Mouse (Mus musculus) forebrain, embryonic 15.5 days (tissue): ENCODE data around the gene Cenpv. TPM values are rescaled to one million over a fixed set of nuclear protein-coding genes. Genes with fewer than 3 reads are reported as not detected.
A peak's percentile ranks its signal among the peaks of the same experiment; 100 is the strongest.

ENCODE experiments used
- ATAC-seq: fragments of 200-750 bp; cut with Nextera tagmentation; replicated peaks from 2 replicates; pipeline ENCODE4 v1.8.0; 2017; ENCODE audit warnings: mild to moderate bottlenecking, moderate TSS enrichment, moderate library complexity
- H3K27ac ChIP-seq: fragments of 300-500 bp; sonication (generic); replicated peaks from 2 replicates; pipeline ENCODE4 v1.5.1; 2015; ENCODE audit warnings: mild to moderate bottlenecking, inconsistent platforms
- H3K27me3 ChIP-seq: fragments of 300-500 bp; sonication (generic); 2 replicates; pipeline ENCODE4 v1.6.1; 2015; ENCODE audit warnings: inconsistent platforms
- H3K36me3 ChIP-seq: fragments of 300-500 bp; sonication (generic); 2 replicates; pipeline ENCODE4 v1.6.1; 2015; ENCODE audit warnings: mild to moderate bottlenecking, inconsistent platforms
- H3K4me1 ChIP-seq: fragments of 300-500 bp; sonication (generic); 2 replicates; pipeline ENCODE4 v1.6.1; 2015; ENCODE audit warnings: inconsistent platforms
- H3K4me2 ChIP-seq: fragments of 300-500 bp; sonication (generic); replicated peaks from 2 replicates; pipeline ENCODE4 v1.6.1; 2015; ENCODE audit warnings: mild to moderate bottlenecking, inconsistent platforms
- H3K4me3 ChIP-seq: fragments of 300-500 bp; sonication (generic); 2 replicates; pipeline ENCODE4 v1.5.1; 2015; ENCODE audit warnings: mild to moderate bottlenecking, inconsistent platforms
- H3K9ac ChIP-seq: fragments of 300-500 bp; sonication (generic); replicated peaks from 2 replicates; pipeline ENCODE4 v1.6.1; 2015; ENCODE audit warnings: mild to moderate bottlenecking, inconsistent platforms
- H3K9me3 ChIP-seq: fragments of 300-500 bp; sonication (generic); 2 replicates; pipeline ENCODE4 v1.6.1; 2016; ENCODE audit warnings: inconsistent platforms
- WGBS: fragments of 180-500 bp; shearing (Covaris S2); methylation state at CpG from one replicate; pipeline ENCODE4 v1.1.7; 2015; ENCODE audit warnings: mixed read lengths; 5-methylcytosine and 5-hydroxymethylcytosine counted together
- polyA plus RNA-seq: library from polyadenylated mRNA; unstranded; fragments of >200 nt; fragmentation: Nextera tagmentation; extraction: Ambion mirVana; gene quantifications from 2 replicates; pipeline ENCODE4 v1.2.1, GENCODE M21; 2015

Gene Cenpv
- polyA plus RNA-seq, 1 experiment from 2014 or later, result 99.8 TPM

DNA sequence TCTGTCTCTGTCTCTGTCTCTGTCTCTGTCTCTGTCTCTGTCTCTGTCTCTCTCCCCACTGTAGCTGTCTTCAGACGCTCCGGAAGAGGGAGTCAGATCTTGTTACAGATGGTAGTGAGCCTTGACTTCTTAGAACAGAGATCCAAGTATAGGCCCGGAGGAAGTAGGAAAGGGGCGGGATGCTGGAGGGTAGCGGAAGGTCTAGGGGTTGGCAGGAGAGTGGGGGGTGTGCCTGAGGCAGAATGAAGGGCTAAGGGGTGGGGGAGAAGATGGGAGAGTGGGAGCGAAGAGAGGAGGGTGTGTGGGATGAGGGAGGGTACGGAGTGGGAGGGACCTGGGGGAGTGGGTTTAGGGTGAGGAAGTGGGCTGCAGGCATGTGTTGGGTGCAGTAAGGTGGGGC, 26.7 kb upstream of the Cenpv start:
- Histone ChIP-seq H3K9me3 (no peaks in the 10 kb centered on the region), H3K36me3 (no peaks in the 10 kb centered on the region), H3K4me1 (0 out of 2 replicates have a peak, but pooled peaks cover 1% of the 10 kb centered on the region), H3K27me3 (no peaks in the 10 kb centered on the region), H3K4me2 (no peak overlapping the region), H3K4me3 (no peak overlapping the region), H3K27ac (no peak overlapping the region), H3K9ac (no peak overlapping the region)
- no peak for ATAC-seq
- WGBS, result 71% methylated on average over 7 of the region's 7 CpGs

DNA sequence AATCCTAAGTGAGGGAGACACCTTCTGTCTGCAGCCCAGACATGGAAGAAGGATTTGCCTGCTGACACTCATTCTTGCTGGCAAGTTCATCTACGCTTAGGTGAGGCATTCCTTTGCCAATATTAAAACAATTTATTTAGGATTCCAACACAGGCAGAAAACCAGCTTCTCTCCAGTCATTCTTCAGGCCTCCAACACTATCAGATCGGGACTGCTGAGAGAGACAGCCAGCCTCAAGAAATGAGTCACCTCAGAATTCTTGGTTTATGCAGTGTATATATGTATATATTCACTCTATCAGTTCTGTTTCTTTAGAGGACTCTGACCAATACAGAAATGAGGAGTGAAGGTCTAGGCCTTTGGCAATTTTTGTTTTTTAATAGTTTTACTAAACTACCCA, 24.5 kb upstream of the Cenpv start:
- ATAC-seq, result no peak
- no peak overlapping the region for H3K4me2 ChIP-seq
- no peaks in the 10 kb centered on the region for H3K9me3 ChIP-seq
- H3K4me1 ChIP-seq, result peaks cover 7% of the 10 kb centered on the region; the same call in 1 of the 2 replicates
- H3K4me3 ChIP-seq, result no peak overlapping the region
- no peak overlapping the region for H3K9ac ChIP-seq
- WGBS, result 95% methylated on average over 2 of the region's 2 CpGs
- H3K27me3 ChIP-seq, result no peaks in the 10 kb centered on the region
- no peak overlapping the region for H3K27ac ChIP-seq
- no peaks in the 10 kb centered on the region for H3K36me3 ChIP-seq

DNA sequence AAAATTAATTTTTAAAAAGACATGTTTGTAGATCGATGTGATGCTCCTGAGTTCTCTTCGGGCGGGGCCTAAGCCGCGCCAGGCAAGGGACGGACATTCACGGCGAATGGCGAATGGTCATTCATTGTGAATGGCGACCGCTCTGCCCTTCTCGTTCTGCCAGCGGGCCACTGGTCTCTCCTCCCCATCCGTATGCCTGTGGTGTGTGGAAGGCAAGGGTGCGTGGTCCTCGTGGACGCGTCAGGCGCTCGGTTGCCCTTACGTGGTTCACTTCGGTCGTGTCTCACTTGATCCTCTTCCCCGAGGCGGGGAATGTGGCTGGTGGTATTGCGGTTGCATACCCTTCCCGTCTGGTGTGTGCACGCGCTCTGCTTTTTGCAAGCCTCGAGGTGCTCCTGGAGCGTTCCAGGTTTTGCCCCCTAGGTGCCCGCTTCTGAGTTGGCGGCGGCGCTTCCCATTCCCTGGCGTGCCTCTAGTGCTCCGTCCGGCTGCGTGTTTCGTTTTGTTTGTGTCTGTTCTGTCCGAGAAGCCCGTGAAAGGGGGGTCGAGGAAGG, 21.5 kb upstream of the Cenpv start:
- ATAC-seq, result no peak
- WGBS, result 40% methylated on average over 43 of the region's 43 CpGs
- peak overlapping the region; percentile 43 for H3K4me2 ChIP-seq
- peak overlapping the region; percentile 27 for H3K9ac ChIP-seq
- no peaks in the 10 kb centered on the region for H3K9me3 ChIP-seq
- H3K27ac ChIP-seq, result no peak overlapping the region
- no peaks in the 10 kb centered on the region for H3K27me3 ChIP-seq
- no peaks in the 10 kb centered on the region for H3K36me3 ChIP-seq
- H3K4me3 ChIP-seq, result peak overlapping the region; percentile 31
- H3K4me1 ChIP-seq, result peaks cover 14% of the 10 kb centered on the region

DNA sequence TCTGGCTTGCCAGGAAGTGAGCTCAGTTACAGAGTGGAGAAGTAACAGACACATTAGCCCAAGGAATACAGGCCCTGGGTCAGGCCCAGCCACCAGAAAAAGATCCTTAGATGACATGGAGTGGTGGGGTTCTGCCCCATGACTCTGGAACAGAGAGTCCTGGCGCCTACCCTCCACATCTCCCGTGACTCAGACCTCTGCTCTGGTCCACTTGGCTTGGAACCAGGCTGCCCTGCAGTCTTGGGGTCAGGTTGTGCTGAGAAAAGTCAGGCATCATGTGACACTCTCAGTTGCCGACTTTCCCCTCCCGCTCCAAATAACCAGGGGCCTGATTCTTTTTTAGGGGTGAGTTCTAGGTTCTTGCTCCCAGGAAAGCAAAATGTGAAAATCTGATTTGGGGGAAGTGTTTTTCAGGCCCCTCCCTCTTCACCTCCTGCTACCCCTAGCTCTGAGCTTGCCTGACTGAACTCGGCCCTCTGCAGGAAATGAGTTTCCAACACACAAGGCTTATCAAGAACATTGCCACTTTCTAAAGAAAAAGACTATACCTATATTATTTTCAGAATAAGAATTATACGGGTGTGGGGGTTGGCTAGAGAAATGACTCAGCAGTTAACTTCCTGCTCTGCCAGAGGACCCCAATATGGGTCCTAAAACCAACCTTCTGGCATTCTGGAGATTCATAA, 20.0 kb upstream of the Cenpv start:
- Histone ChIP-seq H3K27me3 (no peaks in the 10 kb centered on the region), H3K9me3 (no peaks in the 10 kb centered on the region), H3K36me3 (peaks cover 9% of the 10 kb centered on the region), H3K4me1 (peaks cover 28% of the 10 kb centered on the region), H3K4me3 (no peak overlapping the region), H3K27ac (no peak overlapping the region), H3K9ac (no peak overlapping the region), H3K4me2 (no peak overlapping the region)
- ATAC-seq, result no peak
- 74% methylated on average over 6 of the region's 6 CpGs for WGBS

DNA sequence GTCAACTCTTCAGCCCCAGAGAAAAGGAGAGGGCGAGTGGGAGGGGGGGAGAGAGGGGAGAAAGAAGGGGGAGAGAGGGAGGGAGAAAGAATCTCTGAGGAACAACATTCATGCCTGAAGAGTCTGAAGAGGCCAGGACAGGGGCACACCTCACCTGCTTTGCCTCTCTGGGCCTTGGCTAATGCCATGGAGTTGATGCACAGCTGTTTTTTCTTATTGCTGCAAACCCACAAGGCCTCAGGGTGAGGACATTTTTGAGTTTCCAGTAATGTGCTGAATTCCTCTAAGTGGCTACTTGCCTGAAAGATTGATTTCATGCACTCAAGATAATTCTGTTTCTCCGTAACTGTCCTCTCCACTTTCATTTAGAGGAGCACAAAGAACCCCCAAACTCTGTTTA, 19.1 kb upstream of the Cenpv start:
- no peaks in the 10 kb centered on the region for H3K9me3 ChIP-seq
- H3K4me3 ChIP-seq, result no peak overlapping the region
- 75% methylated on average over 2 of the region's 2 CpGs for WGBS
- no peaks in the 10 kb centered on the region for H3K27me3 ChIP-seq
- no peak overlapping the region for H3K9ac ChIP-seq
- no peak overlapping the region for H3K4me2 ChIP-seq
- no peak overlapping the region for H3K27ac ChIP-seq
- peaks cover 38% of the 10 kb centered on the region for H3K4me1 ChIP-seq
- no peak for ATAC-seq
- H3K36me3 ChIP-seq, result peaks cover 17% of the 10 kb centered on the region

DNA sequence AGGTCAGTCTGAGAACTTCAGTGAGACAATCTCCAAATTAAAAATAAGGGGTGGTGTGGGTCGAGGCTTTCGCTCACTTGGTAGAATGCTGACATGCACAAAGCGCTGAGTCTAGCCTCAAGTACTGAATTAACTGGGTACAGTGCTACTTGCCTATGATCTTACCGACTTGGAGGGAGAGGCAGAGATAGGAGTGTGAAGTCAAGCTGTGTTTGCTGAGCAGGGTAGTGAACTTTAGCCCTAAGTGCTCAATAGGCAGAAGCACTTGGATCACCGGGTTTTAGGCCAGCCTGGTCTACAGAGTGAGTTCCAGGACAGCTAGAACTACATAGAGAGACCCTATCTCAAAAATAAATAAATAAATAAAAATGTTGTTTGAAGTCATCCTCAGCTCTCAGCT, 18.1 kb upstream of the Cenpv start:
- Histone ChIP-seq H3K4me1 (peaks cover 39% of the 10 kb centered on the region), H3K9ac (no peak overlapping the region), H3K27ac (no peak overlapping the region), H3K9me3 (no peaks in the 10 kb centered on the region), H3K27me3 (no peaks in the 10 kb centered on the region), H3K4me3 (no peak overlapping the region), H3K4me2 (no peak overlapping the region), H3K36me3 (peaks cover 19% of the 10 kb centered on the region)
- no peak for ATAC-seq
- 75% methylated on average over 5 of the region's 5 CpGs for WGBS

DNA sequence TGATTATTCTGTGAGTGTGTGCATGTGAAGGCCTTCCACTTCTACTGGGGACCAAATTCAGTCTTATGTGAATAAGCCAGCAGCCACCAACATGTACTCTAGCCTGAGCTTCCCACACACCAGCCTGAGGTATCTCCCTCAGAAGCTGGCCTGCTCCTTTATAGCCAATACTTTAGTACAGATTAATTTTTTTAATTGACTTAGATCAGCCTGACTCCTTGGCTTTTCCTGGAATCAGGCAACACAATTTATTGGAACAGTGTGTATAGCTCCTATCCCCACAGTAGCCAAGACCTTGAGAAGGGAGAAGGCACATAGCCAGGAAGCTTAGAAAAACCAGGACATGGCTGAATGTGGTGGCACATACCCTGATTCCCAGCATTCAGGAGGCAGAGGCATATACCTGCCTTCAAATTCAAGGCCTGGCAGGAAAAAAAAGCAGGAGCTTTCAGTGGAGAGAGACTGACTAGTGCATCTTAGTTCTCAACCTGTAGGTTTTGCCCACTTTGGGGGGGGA, 16.9 kb upstream of the Cenpv start:
- no peak overlapping the region for H3K4me2 ChIP-seq
- H3K27me3 ChIP-seq, result no peaks in the 10 kb centered on the region
- peaks cover 19% of the 10 kb centered on the region for H3K36me3 ChIP-seq
- peaks cover 39% of the 10 kb centered on the region for H3K4me1 ChIP-seq
- H3K9me3 ChIP-seq, result no peaks in the 10 kb centered on the region
- ATAC-seq, result no peak
- H3K27ac ChIP-seq, result no peak overlapping the region
- no peak overlapping the region for H3K4me3 ChIP-seq
- H3K9ac ChIP-seq, result no peak overlapping the region

DNA sequence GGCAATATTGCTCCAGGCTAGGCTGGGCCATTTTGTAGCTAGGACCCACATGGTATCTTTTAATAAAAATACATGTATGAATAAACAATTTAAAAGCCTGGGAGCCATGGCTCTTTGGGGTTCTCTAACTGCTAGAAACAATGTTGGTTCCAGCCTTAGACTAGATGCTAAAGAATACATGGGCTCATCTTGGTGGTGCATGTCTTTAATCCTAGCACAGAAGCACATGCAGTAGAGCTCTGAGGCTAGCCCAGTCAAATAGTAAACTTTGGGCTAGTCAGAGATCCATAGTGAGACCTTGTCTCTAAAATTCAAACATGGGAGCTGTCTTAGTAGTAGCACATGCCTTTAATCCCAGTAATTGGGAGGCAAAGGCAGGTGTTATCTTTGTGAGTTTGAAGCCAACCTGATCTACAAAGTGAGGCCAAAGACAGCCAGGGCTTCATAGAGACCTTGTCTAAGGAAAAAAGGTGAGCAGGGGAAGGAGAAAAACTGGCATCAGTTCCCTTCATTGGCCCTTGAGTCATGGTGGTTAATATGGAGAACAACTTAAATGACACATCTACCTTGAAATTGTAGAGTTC, 16.0 kb upstream of the Cenpv start:
- no peak overlapping the region for H3K9ac ChIP-seq
- no peaks in the 10 kb centered on the region for H3K27me3 ChIP-seq
- H3K4me3 ChIP-seq, result peak overlapping the region; percentile 53
- no peak overlapping the region for H3K27ac ChIP-seq
- H3K36me3 ChIP-seq, result peaks cover 19% of the 10 kb centered on the region
- ATAC-seq, result no peak
- H3K4me1 ChIP-seq, result peaks cover 32% of the 10 kb centered on the region
- no peaks in the 10 kb centered on the region for H3K9me3 ChIP-seq
- H3K4me2 ChIP-seq, result peak overlapping the region; percentile 96

DNA sequence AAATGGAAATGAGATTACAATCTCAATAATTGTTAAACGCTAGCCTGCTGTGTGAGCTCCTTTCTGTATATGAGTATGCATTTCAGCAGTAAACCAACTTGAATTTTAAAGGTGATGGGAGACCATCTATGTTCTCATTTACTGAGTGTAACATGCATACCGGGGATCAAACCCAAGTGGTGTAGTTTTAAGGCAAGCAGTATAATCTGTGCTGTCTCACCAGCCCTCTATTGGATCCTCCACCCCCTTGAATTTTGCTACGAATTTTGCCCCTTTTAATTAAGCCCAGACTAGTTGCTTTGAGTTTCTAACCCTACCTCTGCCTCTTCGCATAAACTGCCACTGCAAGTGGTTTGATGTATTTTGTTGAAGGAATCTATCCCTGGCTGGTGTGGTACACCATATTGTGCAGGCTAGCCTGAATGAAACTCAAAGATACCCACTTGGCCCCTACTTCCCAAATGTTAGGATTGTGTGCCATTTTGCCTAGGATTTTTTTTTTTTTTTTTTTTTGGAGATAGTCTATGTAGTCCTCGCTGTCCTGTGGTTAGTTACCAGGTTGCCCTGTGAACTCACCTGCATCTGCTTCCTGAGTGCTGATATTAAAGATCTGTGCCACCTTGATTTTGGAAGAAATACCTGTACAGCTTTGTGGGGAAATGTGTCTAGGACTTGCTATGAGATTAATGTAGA, 15.2 kb upstream of the Cenpv start:
- Histone ChIP-seq H3K4me3 (peak overlapping the region; percentile 53), H3K27ac (no peak overlapping the region), H3K27me3 (no peaks in the 10 kb centered on the region), H3K36me3 (peaks cover 19% of the 10 kb centered on the region), H3K4me1 (peaks cover 40% of the 10 kb centered on the region), H3K4me2 (peak overlapping the region; percentile 96), H3K9ac (peak overlapping the region; percentile 54), H3K9me3 (no peaks in the 10 kb centered on the region)
- no peak for ATAC-seq
- WGBS, result 75% methylated on average over 5 of the region's 5 CpGs

DNA sequence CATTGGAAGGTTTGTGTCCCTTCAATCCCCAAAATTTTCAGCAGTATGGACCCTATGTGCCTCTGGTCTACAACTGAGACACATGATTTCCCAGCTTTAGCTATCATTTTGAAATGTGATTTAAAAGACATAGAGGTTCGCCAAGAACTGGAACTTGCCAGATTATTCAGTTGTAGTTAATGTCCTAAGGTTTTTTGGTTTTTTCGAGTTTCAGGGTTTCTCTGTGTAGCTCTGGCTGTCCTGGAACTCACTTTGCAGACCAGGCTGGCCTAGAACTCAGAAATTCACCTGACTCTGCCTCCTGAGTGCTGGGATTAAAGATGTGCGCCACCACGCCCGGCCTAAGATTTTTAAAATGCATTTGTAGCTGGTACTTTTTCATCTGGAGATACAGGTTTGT, 14.6 kb upstream of the Cenpv start:
- no peaks in the 10 kb centered on the region for H3K27me3 ChIP-seq
- H3K36me3 ChIP-seq, result peaks cover 19% of the 10 kb centered on the region
- ATAC-seq, result no peak
- H3K9ac ChIP-seq, result peak overlapping the region; percentile 54
- peak overlapping the region; percentile 53 for H3K4me3 ChIP-seq
- H3K4me2 ChIP-seq, result peak overlapping the region; percentile 96
- H3K9me3 ChIP-seq, result no peaks in the 10 kb centered on the region
- H3K4me1 ChIP-seq, result peaks cover 46% of the 10 kb centered on the region
- 82% methylated on average over 5 of the region's 5 CpGs for WGBS
- H3K27ac ChIP-seq, result no peak overlapping the region

DNA sequence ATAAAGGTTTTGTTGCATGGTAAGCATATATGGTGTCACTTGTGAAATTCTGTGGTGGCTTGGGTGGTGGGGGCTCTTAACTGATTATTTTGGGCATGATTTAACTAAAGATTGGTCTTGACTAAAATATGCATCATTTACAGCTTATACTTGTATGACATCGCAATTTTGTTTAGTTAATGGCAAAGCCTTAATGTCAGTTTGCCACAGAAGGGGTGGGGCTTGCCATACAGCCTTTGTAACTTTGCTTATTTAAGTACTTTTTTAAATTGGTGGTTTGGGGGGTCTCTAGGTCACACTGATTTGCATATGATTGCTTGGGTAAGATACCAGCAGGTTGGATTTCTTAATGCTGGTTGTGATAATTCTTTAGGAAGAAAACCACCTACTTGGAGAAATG, 14.1 kb upstream of the Cenpv start:
- H3K27ac ChIP-seq, result no peak overlapping the region
- H3K4me3 ChIP-seq, result peak overlapping the region; percentile 53
- no peaks in the 10 kb centered on the region for H3K9me3 ChIP-seq
- 33% methylated on average over 1 of the region's 1 CpGs for WGBS
- no peaks in the 10 kb centered on the region for H3K27me3 ChIP-seq
- H3K4me2 ChIP-seq, result peak overlapping the region; percentile 96
- peak overlapping the region; percentile 54 for H3K9ac ChIP-seq
- peaks cover 46% of the 10 kb centered on the region for H3K4me1 ChIP-seq
- peaks cover 19% of the 10 kb centered on the region for H3K36me3 ChIP-seq
- ATAC-seq, result no peak
